Mouse (Mus musculus) E14TG2a.4 (cell line): Measurements from ENCODE around the gene Cxcr4.

Experiments
- CTCF ChIP-seq: conservative IDR thresholded peaks from 2 replicates; pipeline ENCODE4 v1.5.1; 2014; ENCODE audit warnings: low read length
- NANOG ChIP-seq: IDR thresholded peaks from 2 replicates; pipeline ENCODE4 v1.6.1; 2014; ENCODE audit warnings: borderline replicate concordance, low read length, mixed read lengths
- POU5F1 ChIP-seq: IDR thresholded peaks from 2 replicates; pipeline ENCODE4 v1.6.1; 2014; ENCODE audit warnings: low read length, borderline replicate concordance

DNA sequence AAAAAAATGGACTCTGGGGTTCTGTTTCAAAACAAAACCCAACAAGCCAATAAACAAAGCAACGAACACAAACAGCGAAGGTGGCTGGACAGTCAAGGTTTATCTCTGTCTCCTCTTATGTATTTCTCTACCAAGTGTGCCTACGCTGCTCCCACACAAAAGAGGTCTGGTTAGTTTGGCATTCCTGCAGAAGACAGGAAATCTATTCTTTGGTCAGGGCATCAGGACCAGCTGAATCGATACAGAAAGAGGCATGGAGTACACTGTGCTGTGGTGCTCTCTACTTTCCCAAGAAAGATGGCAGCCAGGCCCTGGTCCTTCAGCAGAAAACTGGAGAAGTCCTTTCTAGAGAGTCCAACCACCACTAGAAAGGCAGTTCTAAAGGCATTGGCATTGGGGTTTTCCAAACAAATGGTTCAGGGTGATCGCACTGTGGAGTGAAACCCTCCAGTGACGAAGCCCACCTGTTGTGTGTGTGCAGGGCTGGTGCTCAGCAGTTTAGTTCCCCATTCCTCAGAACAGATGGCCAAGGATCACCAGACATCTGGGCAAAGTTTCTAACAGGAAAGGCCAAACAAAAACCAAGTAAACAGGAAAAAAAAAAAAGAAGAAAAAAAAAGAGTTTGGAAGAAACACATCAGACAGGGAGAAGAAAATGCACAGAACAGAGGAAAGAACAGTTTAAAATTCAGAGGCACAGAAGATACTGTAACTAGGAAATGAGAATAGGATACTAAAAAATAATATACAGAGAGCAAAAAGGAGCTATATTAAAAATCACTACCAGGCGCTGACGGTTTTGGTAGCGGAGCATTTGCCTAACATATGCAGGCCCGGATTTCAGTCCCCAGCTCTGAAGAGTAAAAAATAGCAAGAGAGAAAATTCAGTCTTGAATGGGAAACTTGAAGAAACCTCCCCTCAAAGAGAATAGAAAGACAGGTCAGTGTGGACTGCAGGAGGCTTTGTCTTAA lies 44.5 kb upstream of the Cxcr4 start:
- no peak for TF ChIP-seq CTCF
- TF ChIP-seq POU5F1, result no peak
- TF ChIP-seq NANOG, result no peak
